Mouse (Mus musculus) c-Kit-positive CD71-negative TER-119-negative erythroid progenitor cells, embryonic 14.5 days (primary cell): ENCODE data around the gene Pigw.
"Not testable (repeated sequence)": the region's sequence is repeated elsewhere in the genome, so short reads cannot be mapped to it uniquely, and the experiment has no call there.

Source experiments
- DNase-seq: peaks from one replicate; pipeline ENCODE4 v3.0.0-alpha.2; 2013; ENCODE audit warnings: low read depth

The Pigw gene

DNA sequence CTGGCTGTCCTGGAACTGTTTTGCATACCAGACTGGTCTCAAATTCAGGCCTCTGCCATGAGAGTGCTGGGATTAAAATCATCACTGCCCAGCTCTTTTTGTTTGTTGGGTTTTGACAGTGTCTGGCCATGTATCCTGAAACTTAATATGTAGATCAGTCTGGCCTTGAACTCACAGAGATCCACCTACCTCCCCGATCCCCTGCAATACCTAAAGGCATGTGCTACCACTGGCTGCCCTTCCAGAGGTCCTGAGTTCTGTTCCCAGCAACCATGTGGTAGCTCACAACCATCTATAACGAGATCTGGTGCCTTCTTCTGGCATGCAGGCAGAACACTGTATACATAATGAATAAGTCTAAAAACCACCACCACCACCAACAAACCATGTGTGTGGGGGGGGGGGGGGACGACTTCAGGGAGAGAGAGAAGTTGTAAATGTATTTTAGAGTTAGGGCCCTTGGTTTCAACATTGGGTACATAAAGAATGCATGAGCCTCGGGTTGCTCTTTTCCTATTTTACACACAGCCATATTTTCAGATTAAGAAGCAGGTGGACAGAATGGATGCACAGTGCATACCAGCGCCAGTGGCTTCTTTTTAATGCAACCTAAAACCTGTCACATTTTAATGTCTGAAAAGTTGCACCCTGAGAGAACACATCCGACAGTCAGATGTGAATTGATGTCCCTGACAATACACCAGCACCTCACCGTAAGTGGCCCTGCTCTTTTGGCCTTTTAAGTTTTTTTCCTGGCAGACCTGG is 896 bp downstream of the Pigw start:
- no peak for DNase-seq

DNA sequence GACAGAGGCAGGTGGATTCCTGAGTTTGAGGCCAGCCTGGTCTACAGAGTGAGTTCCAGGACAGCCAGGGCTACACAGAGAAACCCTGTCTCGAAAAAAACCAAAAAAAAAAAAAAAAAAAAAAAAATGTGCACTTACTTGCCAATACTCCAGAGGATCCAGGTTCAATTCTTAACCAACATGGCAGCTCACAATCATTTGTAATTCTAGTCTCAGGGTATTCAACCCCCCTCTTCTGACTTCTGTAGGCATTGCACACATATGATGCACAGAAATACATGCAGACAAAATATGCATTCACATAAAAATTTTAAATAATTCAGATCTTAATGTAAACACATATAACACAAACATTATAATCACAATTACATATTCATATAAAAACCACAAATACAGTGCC is 4.1 kb downstream of the Pigw start:
- DNase-seq: not testable (repeated sequence)

DNA sequence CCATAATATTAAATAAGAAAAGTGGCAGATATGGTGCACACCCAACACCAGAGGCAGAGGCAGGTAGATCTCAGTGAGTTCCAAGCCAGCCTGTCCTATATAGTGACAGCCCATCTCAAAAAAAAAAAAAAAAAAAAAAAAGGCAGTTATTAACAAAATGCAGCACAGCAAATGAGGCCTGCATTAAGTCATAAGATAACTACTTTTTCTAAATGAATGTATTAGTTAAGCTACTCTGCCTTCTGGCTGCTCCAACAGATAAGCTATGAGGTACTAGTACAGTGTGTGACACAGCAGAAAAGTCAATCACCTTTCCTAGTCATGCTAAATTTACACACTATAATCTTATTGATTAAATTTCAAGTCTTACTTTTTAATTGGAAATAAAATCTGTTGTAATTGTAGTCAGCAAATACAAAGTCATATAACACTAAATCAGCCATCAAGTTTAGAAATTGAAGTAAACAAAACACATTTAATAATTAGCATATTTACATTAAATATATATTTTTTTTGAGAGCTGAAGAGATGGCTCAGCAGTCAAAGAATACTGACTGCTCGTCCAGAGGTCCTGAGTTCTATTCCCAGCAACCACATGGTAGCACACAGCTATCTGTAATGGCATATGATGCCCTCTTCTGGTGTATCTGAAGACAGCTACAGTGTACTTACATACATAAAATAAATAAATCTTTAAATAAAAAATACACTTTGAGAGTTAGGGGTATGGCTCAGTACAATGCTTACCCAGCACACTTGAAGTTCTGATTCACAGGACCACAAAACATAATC is 6.8 kb downstream of the Pigw start:
- DNase-seq: no peak

DNA sequence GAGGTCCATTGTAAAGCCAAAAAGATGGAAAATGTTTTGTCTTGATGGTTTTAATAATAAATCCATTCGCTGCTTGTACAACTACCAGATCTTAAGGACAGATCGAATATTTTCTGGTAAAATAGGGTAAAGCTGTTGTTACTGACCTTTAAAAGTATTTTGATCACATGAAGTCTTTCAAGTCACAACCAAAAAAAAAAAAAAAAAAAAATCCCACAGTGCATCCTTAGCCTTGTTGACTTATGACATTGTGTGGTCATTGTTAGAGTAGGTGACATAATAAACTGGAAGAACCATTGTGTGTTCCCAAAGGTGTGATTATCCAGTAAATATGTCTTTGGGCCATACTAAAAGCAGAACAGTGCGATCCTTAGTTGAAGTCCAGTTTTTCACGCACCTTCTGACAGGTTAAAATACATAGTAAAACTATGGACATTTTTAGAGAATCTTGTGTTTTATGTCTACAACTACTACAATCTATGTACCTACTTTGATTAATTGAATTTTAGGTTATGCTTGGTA is 8.5 kb downstream of the Pigw start:
- DNase-seq: no peak

DNA sequence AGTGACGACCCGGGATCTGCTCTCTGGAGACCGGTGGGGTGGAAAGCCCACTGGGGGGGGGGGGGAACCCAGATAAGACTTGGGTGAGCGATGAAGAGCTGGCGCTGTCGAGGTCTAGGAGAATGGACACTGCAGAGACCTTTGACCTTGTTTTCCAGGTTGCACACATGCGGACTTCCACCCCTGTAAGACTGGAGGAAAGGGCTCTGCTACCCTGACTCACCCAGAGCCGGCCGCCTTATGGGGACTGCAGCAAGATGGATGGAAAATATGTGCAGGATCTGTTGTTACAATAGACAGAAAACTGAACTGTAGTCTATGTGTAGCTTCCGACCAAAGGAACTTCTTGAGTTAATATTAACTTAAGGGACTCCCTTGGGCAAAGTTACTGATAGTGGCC is 9.0 kb downstream of the Pigw start:
- no peak for DNase-seq

DNA sequence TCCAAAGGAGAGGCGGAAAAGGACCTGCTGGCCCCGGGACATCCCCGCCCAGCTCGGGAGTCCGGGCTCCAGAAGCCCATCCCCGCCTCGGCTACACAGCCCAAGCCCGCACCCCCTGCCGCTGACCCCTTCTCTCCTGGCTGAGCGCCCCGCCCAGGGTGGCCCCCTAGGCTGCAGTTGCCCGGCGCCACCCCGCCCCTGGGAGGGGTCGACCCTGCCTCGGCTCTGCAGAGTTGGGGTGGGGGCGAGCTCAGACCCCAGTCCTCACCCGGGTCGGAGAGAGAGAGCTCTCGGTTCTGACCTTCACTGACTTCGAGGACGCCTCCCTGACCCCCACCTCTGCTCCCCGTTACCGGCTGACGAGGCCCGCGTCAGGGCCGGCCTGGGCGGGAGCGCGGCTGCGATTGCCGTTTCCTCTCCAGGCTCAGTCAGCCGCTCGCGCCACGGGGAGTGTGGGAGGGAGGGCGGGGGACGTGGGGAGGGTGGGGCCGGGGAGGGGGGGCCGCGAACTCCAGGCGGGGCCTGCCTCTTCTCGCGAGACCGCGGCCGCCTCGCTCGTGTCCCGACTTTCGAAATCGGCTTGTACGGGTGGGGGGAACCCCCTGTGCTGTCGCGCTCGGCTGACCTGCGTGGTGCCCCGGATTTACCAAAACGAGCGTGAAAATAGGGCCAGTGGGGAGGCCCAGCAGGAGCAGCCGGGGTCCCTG is 9.6 kb downstream of the Pigw start, which contains the start of gene Ggnbp2:
Gene Ggnbp2 (minus strand): TSS at position 481 of the 707 bp plus-strand sequence.
- peak; percentile 84 for DNase-seq

DNA sequence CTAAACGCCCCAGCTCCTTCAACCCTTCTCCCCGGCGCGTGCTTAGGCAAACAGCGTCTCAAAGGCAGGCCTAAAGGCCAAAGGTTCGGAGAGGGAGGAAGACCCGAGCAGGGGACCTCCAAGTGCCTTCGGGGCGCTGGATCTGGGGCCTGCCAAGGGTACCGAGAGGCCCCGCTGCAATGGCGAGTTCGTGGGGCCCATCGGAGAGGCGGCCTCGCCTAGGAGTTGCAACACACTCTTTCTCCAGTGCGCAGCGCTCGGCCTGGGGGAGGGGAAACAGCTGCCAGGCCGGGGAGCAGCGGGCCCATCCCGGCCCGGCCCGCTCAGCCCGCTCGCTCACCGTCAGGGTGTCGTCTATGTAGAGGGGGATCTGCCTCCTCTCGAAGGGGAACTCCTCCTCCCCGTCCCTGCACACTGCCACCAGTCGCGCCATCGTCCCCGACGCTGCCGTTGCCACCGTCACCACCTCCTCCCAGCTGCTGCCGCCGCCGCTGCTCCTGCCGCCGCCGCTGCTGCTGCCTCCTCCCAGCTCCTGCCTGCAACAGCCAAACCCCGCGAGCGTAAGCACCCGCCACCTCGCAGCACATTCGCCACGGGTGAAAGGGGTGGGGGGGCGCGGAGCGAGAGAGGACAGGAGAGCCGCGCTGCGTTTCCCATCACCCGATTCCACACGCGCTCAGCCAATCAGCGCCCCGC is 10.4 kb downstream of the Pigw start:
- peak; percentile 85 for DNase-seq

DNA sequence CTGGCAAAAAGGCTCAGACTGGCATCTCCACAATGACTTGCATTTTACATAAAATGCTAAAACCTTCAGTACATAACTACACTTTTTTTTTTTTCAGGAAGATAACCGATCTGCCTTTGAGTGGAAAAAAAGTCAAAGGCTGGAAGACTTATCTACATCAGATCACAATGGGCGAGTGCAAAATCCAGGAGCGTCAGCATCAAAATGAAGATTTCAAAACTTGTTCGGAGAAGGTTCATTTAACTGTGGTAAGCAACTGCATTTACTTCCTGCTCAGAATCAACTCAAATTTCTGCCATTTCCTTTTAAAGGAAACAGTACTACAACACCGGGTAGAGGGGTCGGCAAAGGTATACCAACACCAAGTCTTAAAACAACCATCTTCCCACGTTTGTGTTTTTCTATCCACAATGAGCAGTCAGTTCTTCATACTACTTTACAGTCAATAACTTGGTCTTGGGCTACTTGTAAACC is 11.3 kb downstream of the Pigw start:
- no peak for DNase-seq

DNA sequence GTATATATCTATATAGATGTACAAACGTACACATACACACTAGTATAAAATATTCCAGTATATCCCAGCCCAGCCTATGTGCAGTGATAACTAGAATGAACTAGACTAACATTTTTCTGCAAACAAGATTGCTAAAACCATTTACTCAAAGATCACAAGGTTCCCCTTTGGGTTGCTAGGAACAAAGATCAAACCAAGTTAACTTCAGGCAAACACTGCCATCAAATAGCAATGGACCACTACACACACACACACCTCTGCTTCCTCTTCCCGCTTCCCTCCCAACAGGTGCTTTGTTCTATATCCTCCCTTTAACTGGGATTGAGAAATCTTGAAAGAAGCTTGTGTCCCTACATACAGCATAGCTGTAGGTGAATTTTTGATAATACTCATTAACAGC is 12.5 kb downstream of the Pigw start:
- DNase-seq: no peak

DNA sequence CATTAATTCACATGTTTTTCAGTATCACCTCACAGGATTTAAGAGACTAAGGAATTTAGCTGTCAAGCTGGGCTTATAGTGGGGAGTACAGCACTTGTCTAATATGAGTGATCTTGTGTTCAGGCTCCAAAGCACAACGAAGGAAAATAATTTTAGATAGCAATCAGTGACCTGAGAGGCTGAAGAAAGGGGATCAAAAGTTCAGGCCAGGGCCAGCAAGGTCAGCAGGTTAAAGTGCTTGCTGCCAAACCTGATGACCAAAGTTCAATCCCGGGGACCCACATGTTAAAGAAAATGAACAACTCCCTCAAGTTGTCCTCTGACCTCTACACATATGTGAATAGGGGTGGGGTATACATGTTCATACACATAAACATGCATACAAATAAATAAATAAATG is 14.8 kb downstream of the Pigw start:
- no peak for DNase-seq

DNA sequence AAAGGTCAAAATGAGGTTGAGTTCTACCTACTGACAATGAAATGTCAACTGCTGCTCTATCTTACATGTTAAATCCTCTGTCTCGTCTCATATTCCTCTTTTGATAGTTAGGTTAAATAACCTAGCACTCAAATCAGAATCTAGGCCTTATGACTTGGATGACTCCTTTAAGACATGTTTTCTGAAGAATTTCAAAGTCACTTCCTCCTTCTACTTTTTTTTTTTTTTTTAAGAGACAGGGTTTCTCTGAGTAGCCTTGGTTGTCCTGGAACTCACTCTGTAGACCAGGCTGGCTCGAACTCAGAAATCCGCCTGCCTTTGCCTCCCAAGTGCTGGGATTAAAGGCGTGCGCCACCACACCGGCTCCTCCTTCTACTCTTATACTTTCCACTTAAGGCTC is 24.8 kb downstream of the Pigw start:
- DNase-seq: no peak

DNA sequence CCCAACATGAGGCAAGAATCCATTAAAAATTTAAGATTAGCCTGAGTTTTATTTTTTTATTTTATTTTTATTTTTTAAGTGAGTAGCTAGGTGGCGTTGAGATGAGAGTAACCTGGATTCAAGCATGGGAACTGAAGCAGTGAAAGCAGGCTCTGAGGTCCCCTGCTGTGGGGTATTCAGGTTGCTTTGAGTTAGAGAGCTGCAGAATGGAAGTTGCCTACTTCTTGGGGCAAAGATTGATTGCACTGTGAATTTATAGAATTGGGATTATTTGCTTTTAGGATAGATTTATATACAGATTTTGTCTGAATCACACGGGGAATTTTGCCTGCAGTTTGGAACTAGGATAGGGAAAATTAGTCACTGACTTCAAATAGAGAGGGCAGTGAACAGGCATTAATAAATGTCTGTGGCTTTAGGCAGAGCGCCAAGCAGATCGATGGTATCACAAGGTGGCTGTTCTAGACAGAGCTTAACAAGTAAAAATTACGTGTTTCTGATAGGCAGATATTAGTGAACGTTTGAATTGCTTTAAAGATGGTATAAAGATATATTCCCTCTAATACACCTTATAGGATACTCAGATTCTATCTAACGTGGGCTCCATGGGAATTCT is 32.5 kb downstream of the Pigw start:
- no peak for DNase-seq

DNA sequence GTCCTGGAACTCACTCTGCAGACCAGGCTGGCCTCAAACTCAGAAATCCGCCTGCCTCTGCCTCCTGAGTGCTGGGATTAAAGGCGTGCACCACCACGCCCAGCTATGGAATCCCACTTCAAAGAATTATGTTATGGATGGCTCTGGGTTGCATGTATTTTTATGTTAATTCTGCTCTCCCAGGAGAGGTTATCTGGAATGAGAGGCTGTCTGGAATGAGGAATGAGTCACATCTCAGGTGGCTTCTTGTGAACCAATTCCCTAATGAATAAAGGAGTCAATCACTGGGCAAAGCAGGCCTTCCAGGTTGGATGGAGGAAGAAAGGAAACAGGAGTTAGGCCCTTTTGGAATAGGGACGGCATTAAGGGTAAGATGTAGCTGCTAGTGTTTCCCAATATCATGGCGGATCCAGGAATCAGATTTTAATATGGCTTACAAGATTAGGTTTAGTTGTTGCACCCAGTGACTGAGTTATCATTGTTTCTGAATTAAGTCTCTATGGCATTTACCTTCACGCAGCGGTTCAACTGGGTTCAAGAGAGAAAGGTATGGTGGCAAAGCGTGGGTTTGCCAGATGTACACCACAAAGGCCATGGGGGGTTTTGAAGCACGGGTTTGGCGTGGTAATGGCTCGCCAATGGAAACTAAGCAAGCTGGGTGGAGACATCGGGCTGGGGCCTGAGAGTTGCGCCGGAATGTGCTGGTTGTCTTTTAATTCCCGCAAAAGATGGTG is 33.2 kb downstream of the Pigw start:
- DNase-seq: no peak

DNA sequence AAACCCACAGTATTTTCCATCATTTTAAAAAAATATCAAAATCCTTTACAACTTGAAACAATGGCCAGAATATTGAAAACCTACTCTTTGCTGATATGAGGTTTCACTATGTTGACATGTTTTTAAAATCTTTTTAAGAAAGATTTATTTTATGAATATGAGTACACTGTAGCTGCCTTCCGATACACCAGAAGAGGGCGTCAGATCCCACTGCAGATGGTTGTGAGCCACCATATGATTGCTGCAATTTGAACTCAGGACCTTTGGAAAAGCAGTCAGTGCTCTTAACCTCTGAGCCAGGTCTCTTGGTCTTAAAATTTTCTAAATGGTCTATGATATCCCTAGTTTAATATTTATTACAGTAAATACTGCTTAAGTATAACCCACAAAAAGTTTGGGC is 40.8 kb downstream of the Pigw start:
- no peak for DNase-seq

DNA sequence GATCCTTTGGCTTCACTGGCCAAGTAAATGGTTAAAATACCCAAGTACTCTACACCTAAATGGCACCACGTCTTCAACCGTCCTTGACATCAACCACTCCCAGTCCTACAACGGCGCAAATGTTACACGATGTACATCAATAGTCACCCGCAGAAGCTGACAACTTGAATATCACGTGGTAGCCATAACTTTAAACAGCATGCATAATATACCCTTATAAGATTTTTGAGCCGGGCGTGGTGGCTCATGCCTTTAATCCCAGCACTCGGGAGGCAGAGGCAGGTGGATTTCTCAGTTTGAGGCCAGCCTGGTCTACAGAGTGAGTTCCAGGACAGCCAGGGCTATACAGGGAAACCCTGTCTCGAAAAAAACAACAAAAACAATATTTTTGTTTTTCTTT is 50.6 kb downstream of the Pigw start:
- DNase-seq: not testable (repeated sequence)

DNA sequence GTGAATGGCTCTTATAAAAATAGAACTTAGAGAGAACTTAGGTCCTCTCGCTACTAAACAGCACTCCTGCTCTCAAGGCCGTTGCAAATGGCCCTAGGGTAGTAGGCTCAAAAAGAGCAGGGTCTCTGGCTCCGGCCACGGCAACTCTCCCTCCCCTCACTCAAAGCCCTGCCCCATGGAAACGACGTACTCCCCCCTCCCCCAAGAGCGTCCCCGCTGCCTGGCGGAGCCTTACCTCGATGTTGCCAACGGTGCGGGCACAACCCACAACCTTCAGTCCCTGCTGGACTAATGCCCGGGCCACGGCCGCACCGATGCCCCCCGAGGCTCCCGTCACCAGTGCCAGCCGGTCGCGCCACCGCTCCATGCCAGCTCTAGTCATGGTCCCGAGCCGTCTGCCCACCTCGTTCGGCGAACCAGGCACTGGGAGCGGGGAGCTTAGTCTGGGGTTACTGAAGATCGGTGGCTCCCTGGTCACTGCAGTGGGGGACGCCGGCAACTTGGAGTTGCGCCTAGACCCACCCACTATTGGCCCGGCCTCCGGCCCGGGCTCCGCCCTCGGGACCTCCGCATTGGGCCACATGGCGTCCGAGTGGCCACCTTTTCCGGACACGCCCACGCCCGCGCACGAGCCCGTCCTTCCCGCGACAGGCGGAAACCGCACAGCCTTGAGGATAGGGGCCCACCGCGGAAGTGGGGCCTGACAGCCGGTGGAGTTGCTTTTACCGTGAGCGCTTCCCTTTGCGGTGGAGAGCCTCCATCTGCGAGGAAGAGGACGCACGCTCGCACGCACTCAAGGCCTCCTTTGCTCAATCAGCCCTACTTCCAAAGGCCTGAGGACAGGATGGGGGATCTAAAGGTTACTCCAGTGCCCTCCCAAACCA is 51.3 kb downstream of the Pigw start, which contains the start of gene Dhrs11:
Gene Dhrs11 (minus strand): TSS at position 479 of the 884 bp plus-strand sequence.
- peak; percentile 87 for DNase-seq

DNA sequence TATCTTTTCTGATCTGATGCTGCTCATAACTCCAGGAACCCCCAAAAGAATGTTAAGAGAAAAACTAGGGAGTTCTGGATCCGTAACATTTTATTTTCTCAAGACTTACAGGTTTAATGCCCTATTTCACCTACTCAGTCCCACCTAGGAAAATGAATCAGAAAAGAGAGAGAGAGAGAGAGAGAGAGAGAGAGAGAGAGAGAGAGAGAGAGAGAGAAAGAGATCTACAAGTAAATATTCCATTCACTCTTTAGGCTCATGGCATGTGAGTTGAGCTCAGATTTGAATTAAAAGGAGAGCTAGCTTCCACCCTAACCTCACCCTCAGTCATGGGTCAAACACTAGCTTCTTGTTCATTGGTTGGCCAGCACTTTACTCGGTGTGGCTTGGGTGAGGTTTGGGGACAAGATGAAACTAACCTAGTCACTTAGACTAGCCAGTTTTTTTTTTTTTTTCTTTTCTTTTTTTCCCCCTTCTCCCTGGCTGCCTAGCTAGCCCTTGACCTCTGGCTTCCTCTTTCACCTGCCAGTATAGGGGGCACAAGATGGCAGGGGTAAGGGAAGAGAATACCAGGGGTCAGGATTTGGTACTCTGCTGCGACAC is 52.1 kb downstream of the Pigw start:
- DNase-seq: no peak

DNA sequence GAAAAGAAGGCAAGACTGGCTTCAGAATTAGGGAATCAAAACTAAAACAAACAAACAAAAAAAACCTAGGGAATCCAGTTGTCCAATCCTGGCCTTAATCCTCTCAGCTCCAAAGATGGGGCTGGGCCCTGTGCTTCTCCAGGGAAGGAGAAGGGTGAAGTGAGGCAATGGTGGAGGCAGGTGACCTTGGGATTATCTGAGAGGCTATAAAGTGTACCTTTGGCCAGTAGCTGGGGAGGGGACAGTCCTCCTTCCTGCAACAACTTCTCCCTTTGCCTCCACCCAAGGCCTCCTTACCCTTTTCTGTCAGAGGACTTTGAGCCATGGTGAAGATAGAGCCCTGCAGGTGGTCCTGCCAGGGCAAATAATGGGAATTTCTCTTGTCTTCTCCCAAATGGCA is 52.6 kb downstream of the Pigw start:
- no peak for DNase-seq
